Mouse (Mus musculus) heart, adult 2 months (tissue): ENCODE measurements around the gene Kank2.

Experiments
- CTCF ChIP-seq: fragments of 200-600 bp; IDR thresholded peaks from 2 replicates; pipeline ENCODE4 v1.8.1; 2022; ENCODE audit warnings: antibody characterized with exemption, mild to moderate bottlenecking, moderate library complexity
- EP300 ChIP-seq: fragments of 200-500 bp; IDR thresholded peaks from 2 replicates; pipeline ENCODE4 v1.6.1; 2011; ENCODE audit warnings: low read depth, low read length, control low read depth; ENCODE audit not compliant: insufficient read depth
- POLR2A ChIP-seq: fragments of 200-500 bp; IDR thresholded peaks from 2 replicates; pipeline ENCODE4 v1.6.1; 2011; ENCODE audit warnings: mild to moderate bottlenecking, low read depth, low read length, control low read depth; ENCODE audit not compliant: insufficient read depth

GRCm38 (mm10) chr9:21824366-21824765 is 25.8 kb upstream of the Kank2 start:
- TF ChIP-seq CTCF (no peak), POLR2A (no peak), EP300 (no peak)
